Mouse (Mus musculus) c-Kit-positive CD71-positive TER-119-positive erythroid progenitor cells, embryonic 14.5 days (primary cell): ENCODE data around the gene 1700061G19Rik.
"Not testable (repeated sequence)": the region's sequence is repeated elsewhere in the genome, so short reads cannot be mapped to it uniquely, and the experiment has no call there.

Experiments used
- DNase-seq: peaks from one replicate; pipeline ENCODE4 v3.0.0-alpha.2; 2013; ENCODE audit warnings: low spot score

The 1700061G19Rik gene

GRCm38 (mm10) chr17:56871767-56872166, 3.5 kb upstream of the 1700061G19Rik start:
- no peak for DNase-seq

- no peak for DNase-seq
These were observed 2.8 kb upstream of the 1700061G19Rik start for GRCm38 (mm10) chr17:56872512-56872911.

GRCm38 (mm10) chr17:56874237-56874636, 1.0 kb upstream of the 1700061G19Rik start, which contains the start of gene Acsbg2:
TSS of gene Acsbg2 (minus strand) at chr17:56874447.
- DNase-seq = no peak

- no peak for DNase-seq
These were observed 1.2 kb downstream of the 1700061G19Rik start for GRCm38 (mm10) chr17:56876465-56876864.

- no peak for DNase-seq
These were observed 1.7 kb downstream of the 1700061G19Rik start for GRCm38 (mm10) chr17:56876981-56877380.

GRCm38 (mm10) chr17:56877426-56877825, 2.1 kb downstream of the 1700061G19Rik start:
- DNase-seq = no peak

GRCm38 (mm10) chr17:56883612-56884011, 8.3 kb downstream of the 1700061G19Rik start:
- DNase-seq = no peak

GRCm38 (mm10) chr17:56884331-56884730, 9.1 kb downstream of the 1700061G19Rik start:
- DNase-seq = no peak

GRCm38 (mm10) chr17:56884809-56885208, 9.5 kb downstream of the 1700061G19Rik start:
- no peak for DNase-seq

- DNase-seq = no peak
These were observed 12.8 kb downstream of the 1700061G19Rik start for GRCm38 (mm10) chr17:56888050-56888449.

GRCm38 (mm10) chr17:56890018-56890417, 14.7 kb downstream of the 1700061G19Rik start:
- no peak for DNase-seq

- DNase-seq = no peak
These were observed 20.2 kb downstream of the 1700061G19Rik start for GRCm38 (mm10) chr17:56895368-56895918.

GRCm38 (mm10) chr17:56896513-56897129, 21.3 kb downstream of the 1700061G19Rik start:
- DNase-seq = no peak

GRCm38 (mm10) chr17:56897630-56898195, 22.4 kb downstream of the 1700061G19Rik start:
- DNase-seq = peak; percentile 72

- no peak for DNase-seq
These were observed 27.4 kb downstream of the 1700061G19Rik start for GRCm38 (mm10) chr17:56902698-56903097.

GRCm38 (mm10) chr17:56906166-56906565, 30.9 kb downstream of the 1700061G19Rik start:
- no peak for DNase-seq

GRCm38 (mm10) chr17:56907096-56907495, 31.8 kb downstream of the 1700061G19Rik start:
- DNase-seq = no peak

- DNase-seq = no peak
These were observed 32.6 kb downstream of the 1700061G19Rik start for GRCm38 (mm10) chr17:56907887-56908286.

- not testable (repeated sequence) for DNase-seq
These were observed 34.5 kb downstream of the 1700061G19Rik start for GRCm38 (mm10) chr17:56909764-56910163.

- DNase-seq = no peak
These were observed 37.7 kb downstream of the 1700061G19Rik start for GRCm38 (mm10) chr17:56913023-56913422.

- DNase-seq = no peak
These were observed 38.2 kb downstream of the 1700061G19Rik start for GRCm38 (mm10) chr17:56913444-56913843.

GRCm38 (mm10) chr17:56917166-56917565, 41.9 kb downstream of the 1700061G19Rik start:
- DNase-seq = no peak

GRCm38 (mm10) chr17:56919725-56920124, 44.4 kb downstream of the 1700061G19Rik start:
- no peak for DNase-seq
